Mouse (Mus musculus) testis, adult 2 months (tissue): ENCODE results near the gene Trim62.

ENCODE experiments used
- CTCF ChIP-seq: fragments of 200-500 bp; IDR thresholded peaks from 2 replicates; pipeline ENCODE4 v1.5.1; 2012; ENCODE audit warnings: low read depth, mild to moderate bottlenecking, inconsistent platforms, low read length, moderate library complexity; ENCODE audit not compliant: control insufficient read depth, insufficient read depth, insufficient replicate concordance
- POLR2A ChIP-seq: fragments of 200-500 bp; IDR thresholded peaks from 2 replicates; pipeline ENCODE4 v1.6.1; 2012; ENCODE audit warnings: low read depth, mild to moderate bottlenecking, inconsistent platforms, low read length, moderate library complexity; ENCODE audit not compliant: control insufficient read depth

- TF ChIP-seq POLR2A, result no peak
- TF ChIP-seq CTCF, result peak; percentile 91
Observed at GRCm38 (mm10) chr4:128858878-128859277, 24.5 kb upstream of the Trim62 start.
